Mouse (Mus musculus): ENCODE measurements around the gene Smyd3. TPM values are rescaled to one million over a fixed set of nuclear protein-coding genes. Genes with fewer than 3 reads are reported as not detected.

Gene Smyd3
- total RNA-seq, 2 experiments from 2014 or later: 2.1 to 6.0 TPM

GRCm38 (mm10) chr1:179012273-179012672, 505.6 kb downstream of the Smyd3 start:
- no peak for ATAC-seq (replicated peaks; ENCODE audit: low FRiP score, poor library complexity, severe bottlenecking)

- no peak for ATAC-seq (replicated peaks; ENCODE audit: low FRiP score, poor library complexity, severe bottlenecking)
These were observed 507.1 kb downstream of the Smyd3 start for GRCm38 (mm10) chr1:179010756-179011155.

GRCm38 (mm10) chr1:179009911-179010310, 507.9 kb downstream of the Smyd3 start:
- no peak for ATAC-seq (replicated peaks; ENCODE audit: low FRiP score, poor library complexity, severe bottlenecking)

GRCm38 (mm10) chr1:179004133-179004866, 513.5 kb downstream of the Smyd3 start:
- no peak for ATAC-seq (replicated peaks; ENCODE audit: low FRiP score, poor library complexity, severe bottlenecking)

GRCm38 (mm10) chr1:179003406-179004132, 514.3 kb downstream of the Smyd3 start:
- ATAC-seq (replicated peaks; ENCODE audit: low FRiP score, poor library complexity, severe bottlenecking): no peak

- no peak for ATAC-seq (replicated peaks; ENCODE audit: low FRiP score, poor library complexity, severe bottlenecking)
These were observed 517.8 kb downstream of the Smyd3 start for GRCm38 (mm10) chr1:178999876-179000528.

- no peak for ATAC-seq (replicated peaks; ENCODE audit: low FRiP score, poor library complexity, severe bottlenecking)
These were observed 520.0 kb downstream of the Smyd3 start for GRCm38 (mm10) chr1:178997870-178998269.

GRCm38 (mm10) chr1:178994263-178994662, 523.6 kb downstream of the Smyd3 start:
- ATAC-seq (replicated peaks; ENCODE audit: low FRiP score, poor library complexity, severe bottlenecking): no peak

GRCm38 (mm10) chr1:178992503-178992902, 525.3 kb downstream of the Smyd3 start:
- no peak for ATAC-seq (replicated peaks; ENCODE audit: low FRiP score, poor library complexity, severe bottlenecking)

GRCm38 (mm10) chr1:178991470-178991869, 526.4 kb downstream of the Smyd3 start:
- ATAC-seq (replicated peaks; ENCODE audit: low FRiP score, poor library complexity, severe bottlenecking): no peak

- no peak for ATAC-seq (replicated peaks; ENCODE audit: low FRiP score, poor library complexity, severe bottlenecking)
These were observed 526.8 kb downstream of the Smyd3 start for GRCm38 (mm10) chr1:178991045-178991444.

- ATAC-seq (replicated peaks; ENCODE audit: low FRiP score, poor library complexity, severe bottlenecking): no peak
These were observed 528.4 kb downstream of the Smyd3 start for GRCm38 (mm10) chr1:178989485-178989884.

- ATAC-seq (replicated peaks; ENCODE audit: low FRiP score, poor library complexity, severe bottlenecking): no peak
These were observed 529.7 kb downstream of the Smyd3 start for GRCm38 (mm10) chr1:178988176-178988575.

- no peak for ATAC-seq (replicated peaks; ENCODE audit: low FRiP score, poor library complexity, severe bottlenecking)
These were observed 536.2 kb downstream of the Smyd3 start for GRCm38 (mm10) chr1:178981641-178982040.

- no peak for ATAC-seq (replicated peaks; ENCODE audit: low FRiP score, poor library complexity, severe bottlenecking)
These were observed 537.7 kb downstream of the Smyd3 start for GRCm38 (mm10) chr1:178980185-178980584.

GRCm38 (mm10) chr1:178978617-178979245, 539.1 kb downstream of the Smyd3 start:
- ATAC-seq (replicated peaks; ENCODE audit: low FRiP score, poor library complexity, severe bottlenecking): no peak

GRCm38 (mm10) chr1:178972055-178972454, 545.8 kb downstream of the Smyd3 start:
- no peak for ATAC-seq (replicated peaks; ENCODE audit: low FRiP score, poor library complexity, severe bottlenecking)

GRCm38 (mm10) chr1:178961661-178962060, 556.2 kb downstream of the Smyd3 start:
- ATAC-seq (replicated peaks; ENCODE audit: low FRiP score, poor library complexity, severe bottlenecking): no peak

GRCm38 (mm10) chr1:178960015-178960559, 557.8 kb downstream of the Smyd3 start:
- peak; percentile 36; the same call in 1 of the 2 replicates for ATAC-seq (replicated peaks; ENCODE audit: low FRiP score, poor library complexity, severe bottlenecking)

GRCm38 (mm10) chr1:178958641-178959040, 559.2 kb downstream of the Smyd3 start:
- ATAC-seq (replicated peaks; ENCODE audit: low FRiP score, poor library complexity, severe bottlenecking): no peak
